Mouse (Mus musculus) stomach, postnatal 0 days (tissue): ENCODE measurements around the gene Gm17622.

Source experiments
- CTCF ChIP-seq: IDR thresholded peaks from 2 replicates; pipeline ENCODE4 v1.5.1; 2016; ENCODE audit warnings: antibody characterized with exemption, low read depth, mild to moderate bottlenecking, moderate library complexity
- EP300 ChIP-seq: optimal IDR thresholded peaks from 2 replicates; pipeline ENCODE3; 2016; ENCODE audit warnings: antibody characterized with exemption

GRCm38 (mm10) chr13:96511262-96511661 lies 20.7 kb downstream of the Gm17622 start:
- TF ChIP-seq CTCF (no peak), EP300 (no peak)
